ENCODE assay signal across 26 mouse cellular contexts in the genomic region with DNA sequence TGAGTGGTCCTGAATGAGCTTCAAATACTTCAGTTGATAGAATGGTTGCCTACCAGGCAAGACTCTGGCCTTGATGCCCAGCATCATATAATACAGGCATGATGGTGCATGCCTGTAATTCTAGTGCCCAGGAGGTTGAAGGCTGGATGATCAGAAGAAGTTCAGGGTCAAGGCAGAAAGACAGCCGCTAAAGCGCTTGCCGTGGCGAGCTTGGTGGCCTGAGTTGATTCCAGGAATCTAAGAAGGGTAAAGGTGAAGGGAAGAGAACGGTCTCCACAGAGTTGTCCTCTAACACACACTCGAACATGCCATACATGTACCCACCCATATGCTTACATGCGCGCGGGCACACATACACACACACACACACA. TPM values are rescaled to one million over a fixed set of nuclear protein-coding genes. Genes with fewer than 3 reads are reported as not detected.
"Had no signal": no experiment of that assay in that cellular context is flagged by ENCODE, and none has a peak within 500 bp of the region (broad histone marks: within the 10 kb centered on the region; RNA-seq: fewer than 3 reads in every experiment).

No protein-coding gene starts in this region.

- H3K4me2 ChIP-seq: limb, embryonic 13.5 days; liver, embryonic 12.5 days; liver, embryonic 15.5 days; lung, embryonic 15.5 days; midbrain, embryonic 13.5 days; neural tube, embryonic 13.5 days; stomach, embryonic 15.5 days had no signal

- H3K4me3 ChIP-seq: limb, embryonic 10.5 days; limb, embryonic 13.5 days; liver, embryonic 12.5 days; liver, embryonic 15.5 days; lung, embryonic 15.5 days; megakaryocyte, embryonic 14.5 days; midbrain, embryonic 10.5 days; midbrain, embryonic 13.5 days; myocyte; neural tube, embryonic 13.5 days; stomach, embryonic 15.5 days had no signal

- H3K27me3 ChIP-seq: limb, embryonic 13.5 days; liver, embryonic 12.5 days; liver, embryonic 15.5 days; lung, embryonic 15.5 days; megakaryocyte, embryonic 14.5 days; midbrain, embryonic 13.5 days; neural tube, embryonic 13.5 days; stomach, embryonic 15.5 days had no signal

- H3K9ac ChIP-seq: limb, embryonic 13.5 days; liver, embryonic 12.5 days; liver, embryonic 15.5 days; lung, embryonic 15.5 days; midbrain, embryonic 13.5 days; neural tube, embryonic 13.5 days; stomach, embryonic 15.5 days had no signal

- H3K9me3 ChIP-seq: limb, embryonic 10.5 days; limb, embryonic 13.5 days; liver, embryonic 12.5 days; liver, embryonic 15.5 days; lung, embryonic 15.5 days; megakaryocyte, embryonic 14.5 days; midbrain, embryonic 10.5 days; midbrain, embryonic 13.5 days; neural tube, embryonic 13.5 days; stomach, embryonic 15.5 days had no signal

- DNase-seq: kidney, postnatal 10 days; kidney, postnatal 36 days; layer of hippocampus, adult 9-11 months; liver; lung, adult 18-20 months; lung, postnatal 10 days; lung, postnatal 36 days; retina, postnatal 1 day; right cerebral cortex, postnatal 25 days; spleen, adult 18-20 months; thymus, postnatal 25 days had no signal

- H3K27ac ChIP-seq: limb, embryonic 10.5 days; limb, embryonic 13.5 days; liver, embryonic 12.5 days; liver, embryonic 15.5 days; lung, embryonic 15.5 days; midbrain, embryonic 10.5 days; midbrain, embryonic 13.5 days; neural tube, embryonic 13.5 days; stomach, embryonic 15.5 days had no signal

- ATAC-seq: liver, embryonic 12.5 days; midbrain, embryonic 13.5 days; midbrain, embryonic 16.5 days had no signal

RNA-seq across cellular contexts. Expression of gene Galr3, which starts 51.6 kb away (rescaled TPM):
- total RNA-seq: layer of hippocampus, postnatal 25 days; monocyte, adult 5-6 weeks; neutrophil, adult 5-6 weeks had no signal
- polyA plus RNA-seq: limb, embryonic 13.5 days; lung, embryonic 15.5 days; midbrain, embryonic 10.5 days; midbrain, embryonic 13.5 days; midbrain, embryonic 16.5 days; neural tube, embryonic 13.5 days had no signal
